In genomic region chr4:48042786-48043701, GRCm38 (mm10) we compare ENCODE assay signal across 8 mouse cellular contexts. TPM values are rescaled to one million over a fixed set of nuclear protein-coding genes. Genes with fewer than 3 reads are reported as not detected.
DNase-seq lines count a peak whose midpoint lies in the region; ATAC-seq and TF ChIP-seq lines count a peak whose summit lies in the region.

No protein-coding gene starts in this region.

- peak overlapping the region; percentile 92 for H3K4me3 ChIP-seq in brown adipose tissue, adult 24 weeks (ENCODE audit: insufficient read depth, low read depth, low read length)
- H3K4me3 ChIP-seq in heart, embryonic 14.5 days (ENCODE audit: control insufficient read depth in 1 of 2, insufficient read depth in 1 of 2, low read depth in 1 of 2, low read length in 2 of 2), result peak overlapping the region; percentile 68 to 70
- peak overlapping the region; percentile 78 to 88 for H3K4me3 ChIP-seq in liver, embryonic 14.5 days (ENCODE audit: insufficient read depth in 1 of 2, low read depth in 2 of 2, low read length in 2 of 2)
- peak overlapping the region; percentile 44 for H3K4me3 ChIP-seq in neural tube, embryonic 11.5 days (ENCODE audit: low read depth, low read length)
- peak overlapping the region; percentile 74 for H3K4me3 ChIP-seq in stomach, postnatal 0 days (ENCODE audit: low read depth, low read length)

- H3K27me3 ChIP-seq in heart, embryonic 14.5 days (ENCODE audit: control insufficient read depth, insufficient read depth, low read length), result peaks cover 9% of the 10 kb centered on the region; the same call in 1 of the 2 replicates
- peaks cover 34% of the 10 kb centered on the region for H3K27me3 ChIP-seq in liver, embryonic 14.5 days (ENCODE audit: control insufficient read depth, insufficient read depth, low read length)
- H3K27me3 ChIP-seq in neural tube, embryonic 11.5 days (ENCODE audit: control insufficient read depth, insufficient read depth, low read length), result peaks cover 4% of the 10 kb centered on the region; the same call in 1 of the 2 replicates
- peaks cover 6% of the 10 kb centered on the region; the same call in 1 of the 2 replicates for H3K27me3 ChIP-seq in stomach, postnatal 0 days (ENCODE audit: control insufficient read depth, insufficient read depth, low read length)

- WGBS in heart, embryonic 14.5 days, result under 1% methylated on average over 93 of the region's 105 CpGs
- WGBS in liver, embryonic 14.5 days (ENCODE audit: insufficient replicate concordance), result under 1% methylated on average over 104 of the region's 105 CpGs
- under 1% methylated on average over 75 of the region's 105 CpGs for WGBS in neural tube, embryonic 11.5 days
- under 1% methylated on average over 90 of the region's 105 CpGs for WGBS in stomach, postnatal 0 days

- H3K27ac ChIP-seq in brown adipose tissue, adult 24 weeks (replicated peaks; ENCODE audit: low read depth, low read length), result peak overlapping the region; percentile 100
- H3K27ac ChIP-seq in heart, embryonic 14.5 days (replicated peaks in 1 of 2; ENCODE audit: control insufficient read depth in 1 of 2, insufficient read depth in 1 of 2, low read depth in 2 of 2, low read length in 2 of 2), result peak overlapping the region; percentile 96 to 99
- H3K27ac ChIP-seq in liver, embryonic 14.5 days, result peak overlapping the region; percentile 52
- peak overlapping the region; percentile 97 for H3K27ac ChIP-seq in neural tube, embryonic 11.5 days (ENCODE audit: low read depth, low read length)
- H3K27ac ChIP-seq in stomach, postnatal 0 days (replicated peaks), result peak overlapping the region; percentile 98

- 0 out of 2 replicates have a peak, but pooled peaks have one; percentile 25 for TF ChIP-seq EP300 in liver, embryonic 14.5 days (IDR thresholded peaks at IDR 0.05; ENCODE audit: low read depth)
- peak; percentile 62 for TF ChIP-seq EP300 in stomach, postnatal 0 days (optimal IDR thresholded peaks at IDR 0.05)

- peak overlapping the region; percentile 85 for H3K9ac ChIP-seq in heart, embryonic 14.5 days (ENCODE audit: low read length)
- peak overlapping the region; percentile 79 for H3K9ac ChIP-seq in liver, embryonic 14.5 days (replicated peaks)
- H3K9ac ChIP-seq in neural tube, embryonic 11.5 days (ENCODE audit: low read length), result peak overlapping the region; percentile 69
- peak overlapping the region; percentile 88 for H3K9ac ChIP-seq in stomach, postnatal 0 days (ENCODE audit: low read length)

- no peaks in the 10 kb centered on the region for H3K4me1 ChIP-seq in brown adipose tissue, adult 24 weeks (ENCODE audit: control insufficient read depth, insufficient read depth, insufficient read length, low read length)
- peaks cover 11 to 21% of the 10 kb centered on the region in 2 experiments for H3K4me1 ChIP-seq in heart, embryonic 14.5 days (ENCODE audit: control insufficient read depth in 2 of 2, insufficient read depth in 2 of 2, low read length in 2 of 2)
- H3K4me1 ChIP-seq in liver, embryonic 14.5 days (replicated peaks; ENCODE audit: control insufficient read depth in 2 of 2, insufficient read depth in 2 of 2, low read length in 1 of 2), result peaks cover 0 to 4% of the 10 kb centered on the region in 2 experiments; a peak in 1 of 4 replicates
- peaks cover 19% of the 10 kb centered on the region for H3K4me1 ChIP-seq in neural tube, embryonic 11.5 days (ENCODE audit: control insufficient read depth, insufficient read depth, low read length)
- peaks cover 6% of the 10 kb centered on the region; the same call in 1 of the 2 replicates for H3K4me1 ChIP-seq in stomach, postnatal 0 days (replicated peaks; ENCODE audit: control insufficient read depth, insufficient read depth)

- H3K9me3 ChIP-seq in heart, embryonic 14.5 days (ENCODE audit: control insufficient read depth, low read length), result no peaks in the 10 kb centered on the region
- no peaks in the 10 kb centered on the region for H3K9me3 ChIP-seq in liver, embryonic 14.5 days (ENCODE audit: control insufficient read depth, low read length)
- no peaks in the 10 kb centered on the region for H3K9me3 ChIP-seq in neural tube, embryonic 11.5 days (ENCODE audit: control insufficient read depth, low read length)
- no peaks in the 10 kb centered on the region for H3K9me3 ChIP-seq in stomach, postnatal 0 days (ENCODE audit: control insufficient read depth, low read length)

- peak overlapping the region; percentile 100 for H3K4me2 ChIP-seq in heart, embryonic 14.5 days (ENCODE audit: low read length)
- peak overlapping the region; percentile 95 for H3K4me2 ChIP-seq in liver, embryonic 14.5 days (ENCODE audit: low read depth)
- H3K4me2 ChIP-seq in neural tube, embryonic 11.5 days (ENCODE audit: low read depth), result peak overlapping the region; percentile 64
- peak overlapping the region; percentile 99 for H3K4me2 ChIP-seq in stomach, postnatal 0 days (replicated peaks; ENCODE audit: low read depth)

- no peaks in the 10 kb centered on the region for H3K36me3 ChIP-seq in heart, embryonic 14.5 days (ENCODE audit: control insufficient read depth, insufficient read depth, low read length)
- H3K36me3 ChIP-seq in liver, embryonic 14.5 days (replicated peaks; ENCODE audit: control insufficient read depth, insufficient read depth, low read depth), result no peaks in the 10 kb centered on the region
- H3K36me3 ChIP-seq in neural tube, embryonic 11.5 days (ENCODE audit: control insufficient read depth, insufficient read depth, low read length), result no peaks in the 10 kb centered on the region
- no peaks in the 10 kb centered on the region for H3K36me3 ChIP-seq in stomach, postnatal 0 days (ENCODE audit: control insufficient read depth, insufficient read depth, low read length)

- peak; percentile 63 for TF ChIP-seq CTCF in liver, embryonic 14.5 days (IDR thresholded peaks at IDR 0.05; ENCODE audit: low read depth)
- TF ChIP-seq CTCF in stomach, postnatal 0 days (IDR thresholded peaks at IDR 0.05; ENCODE audit: low read depth), result peak; percentile 82

- ATAC-seq in heart, embryonic 14.5 days (ENCODE audit: insufficient number of reproducible peaks, insufficient read depth, low FRiP score, low read depth), result peak; percentile 88
- ATAC-seq in liver, embryonic 14.5 days (ENCODE audit: insufficient read depth), result peak; percentile 84
- peak; percentile 76 for ATAC-seq in neural tube, embryonic 11.5 days (ENCODE audit: insufficient read depth, low FRiP score, low TSS enrichment)
- ATAC-seq in stomach, postnatal 0 days (ENCODE audit: low FRiP score, low TSS enrichment), result peak; percentile 94

- peak; percentile 99 for DNase-seq in CD4-positive, CD25-positive, alpha-beta regulatory T cell, adult 2 months (ENCODE audit: low read depth, low spot score)
- DNase-seq in fibroblast of lung, adult 2 months (ENCODE audit: low read depth), result peak; percentile 94
- peak; percentile 92 to 96 for DNase-seq in kidney, postnatal 25 days
- peak; percentile 77 to 79 (median 79) for DNase-seq in liver, embryonic 14.5 days (ENCODE audit: low read depth in 3 of 3, low spot score in 3 of 3)
- peak; percentile 95 for DNase-seq in neural tube, embryonic 11.5 days (ENCODE audit: low spot score)
- peak; percentile 97 for DNase-seq in stomach, postnatal 0 days (ENCODE audit: low spot score)

RNA-seq across cellular contexts. Expression of gene Nr4a3, which starts 1.9 kb away (rescaled TPM):
- 0.88 and 1.1 TPM in 2 replicates for polyA plus RNA-seq in brown adipose tissue, adult 24 weeks (2012; ENCODE audit: insufficient read depth, insufficient read length, missing spikeins)
- 0.14 and 0.31 TPM in 2 replicates for polyA plus RNA-seq in heart, embryonic 14.5 days (2014; fragmentation: Nextera tagmentation; extraction: Ambion mirVana)
- 0.01 TPM in 2 replicates for polyA plus RNA-seq in liver, embryonic 14.5 days (2012; rRNA removed)
- not detected in 2 replicates for polyA plus RNA-seq in liver, embryonic 14.5 days (2014; fragmentation: Nextera tagmentation; extraction: Ambion mirVana)
- 0.37 and 0.54 TPM in 2 replicates for polyA plus RNA-seq in neural tube, embryonic 11.5 days (2014; fragmentation: Nextera tagmentation; extraction: Ambion mirVana)
- polyA plus RNA-seq in stomach, postnatal 0 days (2015; fragmentation: Nextera tagmentation; extraction: Ambion mirVana), result 0.34 and 1.5 TPM in 2 replicates

Comparison
In these comparisons a context has a peak if more than half of its experiments do, and no peak if none do; other contexts are left out.
1. Peak in every context shown above with its lines: DNase-seq, ATAC-seq, H3K4me3 ChIP-seq and H3K27ac ChIP-seq.